Comparison of ENCODE assay signal across 8 mouse cellular contexts in the genomic region with DNA sequence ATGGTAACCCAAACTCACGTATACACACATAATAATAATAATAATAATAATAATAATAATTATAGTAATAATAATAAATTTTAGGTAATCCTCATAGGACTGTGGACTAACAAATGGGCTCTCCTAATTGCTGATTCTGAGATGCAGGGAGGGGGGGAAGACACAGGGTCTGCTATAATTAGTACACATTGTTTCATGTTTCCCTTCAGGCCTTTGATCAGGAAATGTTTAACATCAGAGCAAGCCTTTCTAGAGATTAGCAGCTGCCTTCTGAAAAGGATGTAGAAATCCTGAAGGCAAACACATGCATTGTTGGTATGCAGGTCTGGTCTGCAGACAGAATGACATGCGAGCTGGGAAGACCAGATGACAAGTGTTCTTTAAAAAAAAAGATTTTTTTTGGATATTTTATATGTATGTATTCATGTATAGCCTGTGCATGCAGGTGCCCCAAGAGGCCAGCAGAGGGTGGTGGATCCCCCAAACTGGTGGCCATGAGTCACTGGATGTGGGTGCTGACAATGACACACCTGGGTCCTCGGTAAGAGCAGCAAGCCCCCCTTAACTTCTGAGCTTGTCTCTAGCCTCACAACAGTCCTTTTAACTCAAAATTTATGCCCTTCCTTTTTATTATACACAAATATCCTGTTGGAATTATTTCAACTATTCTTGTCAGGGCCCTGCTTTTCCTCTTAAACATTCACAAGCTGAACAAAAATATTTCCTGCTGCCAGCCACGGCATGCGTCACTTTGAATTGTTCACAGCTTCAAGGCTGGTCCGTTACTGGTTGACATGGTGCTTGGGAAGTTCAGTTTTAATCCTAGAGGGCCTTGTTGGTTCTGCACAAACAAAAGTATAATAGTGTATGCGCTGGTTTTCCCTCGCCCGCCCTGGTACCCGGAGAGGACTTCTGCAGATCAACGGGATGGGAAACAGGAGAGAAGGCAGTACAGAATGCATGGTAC.
DNase-seq lines count a peak whose midpoint lies in the region; ATAC-seq lines count a peak whose summit lies in the region.

No protein-coding gene starts in this region.

- 75% methylated on average over 11 of the region's 11 CpGs for WGBS in neural tube, embryonic 14.5 days
- WGBS in stomach, embryonic 15.5 days = 60% methylated on average over 11 of the region's 11 CpGs

- DNase-seq in adrenal gland, adult (ENCODE audit: inconsistent age in 2 of 2, low spot score in 1 of 2) = peak; percentile 49 to 86
- no peak for DNase-seq in adrenal gland, adult 8-10 months
- no peak for DNase-seq in neural tube, embryonic 10.5 days (ENCODE audit: extremely low spot score, low spot score)
- DNase-seq in kidney, postnatal 36 days = peak; percentile 12 to 38
- no peak for DNase-seq in embryo, embryonic 10.5 days (ENCODE audit: low spot score)
- DNase-seq in left cerebral cortex, postnatal 14 days (ENCODE audit: low spot score in 2 of 2) = no peak

- peaks cover 3% of the 10 kb centered on the region; the same call in 1 of the 2 replicates for H3K4me1 ChIP-seq in neural tube, embryonic 14.5 days (ENCODE audit: control insufficient read depth, insufficient read depth, low read length)
- H3K4me1 ChIP-seq in stomach, embryonic 15.5 days = no peaks in the 10 kb centered on the region

- H3K27ac ChIP-seq in neural tube, embryonic 14.5 days (ENCODE audit: low read depth, low read length) = no peak overlapping the region
- H3K27ac ChIP-seq in stomach, embryonic 15.5 days = peak overlapping the region; percentile 51; the same call in 1 of the 2 replicates

- H3K36me3 ChIP-seq in neural tube, embryonic 14.5 days (ENCODE audit: control insufficient read depth, insufficient read depth, low read length) = no peaks in the 10 kb centered on the region
- H3K36me3 ChIP-seq in stomach, embryonic 15.5 days = no peaks in the 10 kb centered on the region

- no peaks in the 10 kb centered on the region for H3K27me3 ChIP-seq in neural tube, embryonic 14.5 days (ENCODE audit: control insufficient read depth, insufficient read depth, low read length)
- H3K27me3 ChIP-seq in stomach, embryonic 15.5 days (replicated peaks) = no peaks in the 10 kb centered on the region

- no peak overlapping the region for H3K4me2 ChIP-seq in neural tube, embryonic 14.5 days (ENCODE audit: low read depth, low read length)
- no peak overlapping the region for H3K4me2 ChIP-seq in stomach, embryonic 15.5 days

- H3K4me3 ChIP-seq in neural tube, embryonic 14.5 days (ENCODE audit: low read depth, low read length) = no peak overlapping the region
- H3K4me3 ChIP-seq in stomach, embryonic 15.5 days (replicated peaks) = no peak overlapping the region

- no peak overlapping the region for H3K9ac ChIP-seq in neural tube, embryonic 14.5 days (replicated peaks; ENCODE audit: low read depth, low read length)
- H3K9ac ChIP-seq in stomach, embryonic 15.5 days = no peak overlapping the region

- intact Hi-C loops in left cerebral cortex, postnatal 14 days (cut with DNase I) = loop anchor here (5.0 kb wide), 1 partner anchor 117 kb away; no protein-coding TSS in a partner anchor

- H3K9me3 ChIP-seq in neural tube, embryonic 14.5 days (ENCODE audit: control insufficient read depth, low read length) = no peaks in the 10 kb centered on the region
- no peaks in the 10 kb centered on the region for H3K9me3 ChIP-seq in stomach, embryonic 15.5 days

- ATAC-seq in neural tube, embryonic 14.5 days (ENCODE audit: low read depth) = peak; percentile 50; the same call in 1 of the 2 replicates
- 0 out of 2 replicates have a peak, but pooled peaks have one; percentile 10 for ATAC-seq in stomach, embryonic 15.5 days (ENCODE audit: insufficient read depth, low FRiP score, low read depth)

Comparison
In these comparisons a context has a peak if more than half of its experiments do, and no peak if none do; other contexts are left out.
1. DNase-seq: peak in adrenal gland, adult (2 of 2) and kidney, postnatal 36 days (2 of 2); none in adrenal gland, adult 8-10 months (single experiment), neural tube, embryonic 10.5 days (single experiment), embryo, embryonic 10.5 days (single experiment) and left cerebral cortex, postnatal 14 days (0 of 2).